Mouse (Mus musculus) midbrain, embryonic 14.5 days (tissue): Measurements from ENCODE around the gene Akt1. TPM values are rescaled to one million over a fixed set of nuclear protein-coding genes. Genes with fewer than 3 reads are reported as not detected.

Experiments
- ATAC-seq: fragments of 200-750 bp; cut with Nextera tagmentation; 2 replicates; pipeline ENCODE4 v1.8.0; 2017; ENCODE audit warnings: moderate number of reproducible peaks, moderate library complexity; ENCODE audit not compliant: low FRiP score, low TSS enrichment
- DNase-seq: peaks from one replicate; pipeline ENCODE4 v3.0.0-alpha.2; 2015
- H3K27ac ChIP-seq: fragments of 300-500 bp; sonication (generic); replicated peaks from 2 replicates; pipeline ENCODE4 v1.5.1; 2014; ENCODE audit warnings: mild to moderate bottlenecking, low read depth, low read length, moderate library complexity
- H3K27me3 ChIP-seq: fragments of 300-500 bp; sonication (generic); 2 replicates; pipeline ENCODE4 v1.6.1; 2014; ENCODE audit warnings: low read length, control low read depth, mixed read lengths; ENCODE audit not compliant: control insufficient read depth, insufficient read depth
- H3K36me3 ChIP-seq: fragments of 300-500 bp; sonication (generic); 2 replicates; pipeline ENCODE4 v1.6.1; 2014; ENCODE audit warnings: low read length, control low read depth; ENCODE audit not compliant: control insufficient read depth, insufficient read depth
- H3K4me1 ChIP-seq: fragments of 300-500 bp; sonication (generic); 2 replicates; pipeline ENCODE4 v1.6.1; 2014; ENCODE audit warnings: mild to moderate bottlenecking, antibody characterized with exemption, low read length, control low read depth; ENCODE audit not compliant: control insufficient read depth, insufficient read depth
- H3K4me2 ChIP-seq: fragments of 300-500 bp; sonication (generic); 2 replicates; pipeline ENCODE4 v1.6.1; 2014; ENCODE audit warnings: mild to moderate bottlenecking, low read length, moderate library complexity
- H3K4me3 ChIP-seq: fragments of 300-500 bp; sonication (generic); replicated peaks from 2 replicates; pipeline ENCODE4 v1.5.1; 2014; ENCODE audit warnings: low read depth, low read length
- H3K9ac ChIP-seq: fragments of 300-500 bp; sonication (generic); replicated peaks from 2 replicates; pipeline ENCODE4 v1.6.1; 2014; ENCODE audit warnings: mild to moderate bottlenecking, low read length, moderate library complexity
- H3K9me3 ChIP-seq: fragments of 300-500 bp; sonication (generic); 2 replicates; pipeline ENCODE4 v1.6.1; 2016; ENCODE audit warnings: low read length, control low read depth, mixed read lengths; ENCODE audit not compliant: control insufficient read depth
- WGBS: fragments of 180-500 bp; shearing (Covaris S2); extraction: QIAGEN DNeasy Blood & Tissue Kit; methylation state at CpG from one replicate; pipeline ENCODE4 v1.1.7; 2014; 5-methylcytosine and 5-hydroxymethylcytosine counted together
- polyA plus RNA-seq: library from polyadenylated mRNA; unstranded; fragments of >200 nt; fragmentation: Nextera tagmentation; extraction: Ambion mirVana; gene quantifications from 2 replicates; pipeline ENCODE4 v1.2.1, GENCODE M21; 2014

The Akt1 gene
- polyA plus RNA-seq, 1 experiment from 2014 or later = 64.8 TPM

- H3K36me3 ChIP-seq = peaks cover 28% of the 10 kb centered on the region
- DNase-seq = no peak
- H3K9me3 ChIP-seq = no peaks in the 10 kb centered on the region
- peaks cover 12% of the 10 kb centered on the region for H3K4me1 ChIP-seq
- ATAC-seq = no peak
- no peak overlapping the region; the same call in 1 of the 2 replicates for H3K9ac ChIP-seq
- H3K4me2 ChIP-seq = peak overlapping the region; percentile 91
- no peaks in the 10 kb centered on the region for H3K27me3 ChIP-seq
- H3K27ac ChIP-seq = no peak overlapping the region
- H3K4me3 ChIP-seq = no peak overlapping the region
- WGBS = 63% methylated on average over 6 of the region's 6 CpGs
Measured at GRCm38 (mm10) chr12:112646139-112646538, 28.5 kb downstream of the Akt1 start.

DNA sequence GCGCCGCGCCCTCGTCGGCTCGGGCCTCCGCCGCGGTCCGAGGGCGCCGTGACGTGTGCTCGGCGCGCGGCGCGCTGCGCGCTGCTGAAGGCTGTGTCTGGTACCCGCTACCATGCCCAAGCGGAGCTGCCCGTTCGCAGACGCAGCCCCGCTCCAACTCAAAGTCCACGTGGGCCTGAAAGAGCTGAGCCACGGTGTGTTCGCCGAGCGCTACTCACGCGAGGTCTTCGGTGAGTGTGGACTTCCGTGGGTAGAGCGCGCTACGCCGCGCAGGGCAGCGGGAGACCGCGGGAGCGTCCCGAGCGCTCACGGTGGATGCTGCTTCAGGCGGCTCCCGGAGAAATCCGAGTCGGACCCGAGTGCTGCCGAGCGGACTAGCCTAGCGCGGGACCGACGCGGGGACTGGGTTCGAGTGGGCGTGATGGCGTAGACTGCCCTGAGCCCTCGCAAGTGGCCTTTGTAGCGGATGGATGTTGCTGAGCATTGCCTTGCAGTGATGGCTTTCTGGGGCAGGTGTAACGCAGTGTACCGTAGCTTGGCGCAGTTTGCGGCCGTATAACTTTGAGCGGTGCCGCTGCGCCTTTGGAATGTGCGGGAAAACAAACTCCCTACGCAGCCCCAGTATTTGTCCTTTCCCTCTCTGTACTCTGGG is 29.7 kb downstream of the Akt1 start:
- DNase-seq = no peak
- under 1% methylated on average over 75 of the region's 75 CpGs for WGBS
- H3K4me1 ChIP-seq = peaks cover 12% of the 10 kb centered on the region

DNA sequence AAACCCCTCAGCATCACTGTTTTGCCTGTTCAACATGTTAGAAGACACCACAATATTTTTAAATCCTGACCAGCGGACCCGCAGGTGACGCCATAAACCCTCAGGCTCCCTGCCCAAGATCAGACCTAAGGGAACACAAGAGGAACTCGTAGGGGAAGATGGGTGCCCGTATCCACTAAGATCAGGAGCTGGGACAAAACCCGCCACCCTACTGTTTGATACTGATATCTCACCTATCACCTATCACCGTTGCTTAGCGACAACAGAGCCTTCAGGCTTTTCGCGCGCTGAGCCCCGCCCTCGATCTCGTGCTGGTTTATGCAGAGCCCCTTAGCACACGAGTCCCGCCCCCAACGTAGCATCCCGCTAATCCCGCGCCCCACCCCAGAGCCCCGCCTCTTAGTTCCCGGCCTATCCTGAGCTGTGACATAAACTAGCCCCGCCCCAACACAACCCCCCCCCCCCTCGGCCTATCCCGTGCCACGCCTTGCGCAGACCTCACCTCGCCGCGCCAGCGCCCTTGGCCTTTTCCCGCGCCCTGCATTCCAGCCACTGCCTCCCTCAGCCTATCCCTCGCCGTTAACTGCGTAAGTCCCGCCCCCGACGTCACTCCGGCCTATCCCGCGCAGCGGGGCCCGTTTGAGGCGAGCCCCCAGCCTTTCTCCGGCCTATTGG is 30.4 kb downstream of the Akt1 start, which contains the start of gene Siva1:
Siva1 (plus strand) TSS at position 500 of the 675 bp plus-strand sequence.
- 2% methylated on average over 45 of the region's 46 CpGs for WGBS
- H3K36me3 ChIP-seq = peaks cover 15% of the 10 kb centered on the region

More for the DNA sequence above, 29.7 kb downstream of the Akt1 start:
- peaks cover 21% of the 10 kb centered on the region for H3K36me3 ChIP-seq
- peak overlapping the region; percentile 70 for H3K4me3 ChIP-seq
- H3K27ac ChIP-seq = peak overlapping the region; percentile 81
- H3K9ac ChIP-seq = peak overlapping the region; percentile 69
- H3K9me3 ChIP-seq = no peaks in the 10 kb centered on the region
- peak overlapping the region; percentile 91 for H3K4me2 ChIP-seq
- ATAC-seq = no peak; the same call in 1 of the 2 replicates
- no peaks in the 10 kb centered on the region for H3K27me3 ChIP-seq

DNA sequence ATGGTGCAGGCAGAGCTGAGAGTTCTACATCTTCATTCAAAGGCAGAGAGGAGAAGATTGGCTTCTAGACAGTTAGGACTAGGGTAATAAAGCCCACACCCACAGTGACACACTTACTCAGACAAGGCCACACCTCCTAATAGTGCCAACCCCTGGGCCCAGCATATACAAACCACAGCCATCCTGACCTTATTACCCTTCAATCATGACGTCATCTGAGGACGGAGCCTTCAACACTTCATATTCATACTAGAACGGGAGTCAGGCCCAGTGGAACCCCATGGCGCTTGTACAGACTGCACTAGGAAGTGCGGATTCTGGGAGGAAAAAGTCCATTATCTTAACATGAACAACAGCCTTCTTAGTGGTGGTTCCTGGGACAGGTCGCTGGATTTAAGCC is 31.6 kb downstream of the Akt1 start:
- no peak for ATAC-seq
- DNase-seq = no peak
- WGBS = 95% methylated on average over 6 of the region's 6 CpGs

More for the DNA sequence above, 30.4 kb downstream of the Akt1 start, which contains the start of gene Siva1:
- H3K4me2 ChIP-seq = peak within 1 kb of the TSS; percentile 91
- no peaks in the 10 kb centered on the region for H3K27me3 ChIP-seq
- ATAC-seq (peak; percentile 98), DNase-seq (peak; percentile 98)
- peak within 1 kb of the TSS; percentile 70 for H3K4me3 ChIP-seq
- no peaks in the 10 kb centered on the region for H3K9me3 ChIP-seq
- H3K4me1 ChIP-seq = peaks cover 12% of the 10 kb centered on the region
- peak within 1 kb of the TSS; percentile 81 for H3K27ac ChIP-seq
- H3K9ac ChIP-seq = peak within 1 kb of the TSS; percentile 69

DNA sequence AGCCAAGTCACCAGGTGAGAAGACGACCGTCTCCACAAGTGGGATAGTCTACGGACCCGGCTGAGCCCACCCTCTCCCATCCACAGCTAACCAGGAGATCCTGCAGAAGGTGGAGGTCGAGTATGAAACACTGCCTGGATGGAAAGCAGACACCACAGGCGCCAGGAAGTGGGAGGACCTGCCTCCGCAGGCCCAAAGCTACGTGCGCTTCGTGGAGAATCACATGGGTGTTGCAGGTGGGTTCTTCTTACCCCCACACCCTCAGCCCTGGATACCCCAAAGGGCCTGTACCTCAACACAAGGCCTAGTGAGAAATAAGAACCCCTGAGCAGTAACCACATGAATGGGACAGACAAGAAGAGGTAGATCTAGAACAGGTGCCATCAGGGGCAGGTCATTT is 35.2 kb downstream of the Akt1 start:
- no peak for ATAC-seq
- 85% methylated on average over 10 of the region's 10 CpGs for WGBS
- Histone ChIP-seq H3K9ac (no peak overlapping the region), H3K27me3 (no peaks in the 10 kb centered on the region), H3K4me1 (no peaks in the 10 kb centered on the region), H3K4me3 (no peak overlapping the region), H3K9me3 (no peaks in the 10 kb centered on the region), H3K27ac (no peak overlapping the region), H3K36me3 (no peaks in the 10 kb centered on the region), H3K4me2 (no peak overlapping the region)
- no peak for DNase-seq

More for the DNA sequence above, 31.6 kb downstream of the Akt1 start:
- Histone ChIP-seq H3K36me3 (peaks cover 3% of the 10 kb centered on the region), H3K27ac (no peak overlapping the region), H3K4me2 (no peak overlapping the region), H3K27me3 (no peaks in the 10 kb centered on the region), H3K9ac (no peak overlapping the region), H3K9me3 (no peaks in the 10 kb centered on the region), H3K4me1 (peaks cover 12% of the 10 kb centered on the region), H3K4me3 (no peak overlapping the region)

DNA sequence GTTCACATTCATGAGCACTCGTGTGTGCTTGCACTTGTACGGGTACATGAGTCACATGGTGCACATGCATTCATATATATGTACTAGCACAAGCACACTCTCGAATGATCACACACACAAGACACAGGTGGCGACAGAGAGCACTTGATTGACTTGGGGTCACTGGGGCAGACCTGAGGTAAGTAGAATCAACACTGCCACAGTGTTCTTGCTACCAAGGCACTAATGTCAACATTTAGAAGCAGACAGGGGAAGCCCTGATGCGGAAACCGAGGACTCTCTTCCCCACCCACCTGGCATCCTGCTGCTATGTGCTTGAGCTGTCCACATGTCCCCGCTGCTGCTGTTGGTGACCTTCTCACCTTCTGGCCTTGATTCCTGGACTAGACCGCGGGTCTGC is 41.0 kb downstream of the Akt1 start:
- Histone ChIP-seq H3K27ac (no peak overlapping the region), H3K4me2 (no peak overlapping the region), H3K9ac (no peak overlapping the region), H3K4me1 (peaks cover 4% of the 10 kb centered on the region; the same call in 1 of the 2 replicates), H3K36me3 (no peaks in the 10 kb centered on the region), H3K4me3 (no peak overlapping the region), H3K9me3 (no peaks in the 10 kb centered on the region), H3K27me3 (no peaks in the 10 kb centered on the region)
- DNase-seq (no peak), ATAC-seq (no peak)
- 73% methylated on average over 9 of the region's 9 CpGs for WGBS

GRCm38 (mm10) chr12:112632907-112633306 is 41.8 kb downstream of the Akt1 start:
- Histone ChIP-seq H3K36me3 (no peaks in the 10 kb centered on the region), H3K9me3 (no peaks in the 10 kb centered on the region), H3K4me2 (no peak overlapping the region), H3K4me1 (peaks cover 4% of the 10 kb centered on the region; the same call in 1 of the 2 replicates), H3K27ac (no peak overlapping the region), H3K9ac (no peak overlapping the region), H3K27me3 (no peaks in the 10 kb centered on the region), H3K4me3 (no peak overlapping the region)
- DNase-seq (no peak), ATAC-seq (no peak)
- 86% methylated on average over 5 of the region's 5 CpGs for WGBS

GRCm38 (mm10) chr12:112632084-112632777 is 42.5 kb downstream of the Akt1 start:
- WGBS = 76% methylated on average over 11 of the region's 11 CpGs
- Histone ChIP-seq H3K9me3 (no peaks in the 10 kb centered on the region), H3K4me1 (peaks cover 4% of the 10 kb centered on the region; the same call in 1 of the 2 replicates), H3K27ac (no peak overlapping the region), H3K4me2 (no peak overlapping the region), H3K9ac (no peak overlapping the region), H3K36me3 (no peaks in the 10 kb centered on the region), H3K4me3 (no peak overlapping the region), H3K27me3 (no peaks in the 10 kb centered on the region)
- DNase-seq = no peak
- ATAC-seq = no peak
